Mouse (Mus musculus) lung, postnatal 36 days (tissue): ENCODE measurements at regions not wholly inside any gene's neighbourhood (a gene's known extent, or its start where the extent isn't known, plus 50 kb on each side); places are given as distances from the start of the nearest gene placed in this dataset.

Experiments used
- DNase-seq: peaks from one replicate; pipeline ENCODE4 v3.0.0; 2022; ENCODE audit warnings: mixed read lengths

- no peak for DNase-seq
Observed at GRCm38 (mm10) chr4:94188354-94188753, 368.0 kb upstream of the Gm10306 start.

- peak; percentile 36 for DNase-seq
Observed at GRCm38 (mm10) chr4:94188888-94189287, 367.5 kb upstream of the Gm10306 start.

- no peak for DNase-seq
Observed at GRCm38 (mm10) chr4:94190940-94191339, 365.4 kb upstream of the Gm10306 start.

- no peak for DNase-seq
Observed at GRCm38 (mm10) chr4:94216265-94216664, 340.1 kb upstream of the Gm10306 start.

GRCm38 (mm10) chr4:94235650-94236206 is 320.6 kb upstream of the Gm10306 start:
- no peak for DNase-seq

GRCm38 (mm10) chr4:94256026-94256425 is 300.3 kb upstream of the Gm10306 start:
- no peak for DNase-seq

- no peak for DNase-seq
Observed at GRCm38 (mm10) chr4:94261136-94261535, 295.2 kb upstream of the Gm10306 start.

GRCm38 (mm10) chr4:94281732-94282131 is 274.6 kb upstream of the Gm10306 start:
- no peak for DNase-seq

- no peak for DNase-seq
Observed at GRCm38 (mm10) chr4:94292150-94292549, 264.2 kb upstream of the Gm10306 start.

- no peak for DNase-seq
Observed at GRCm38 (mm10) chr4:94317298-94317697, 239.0 kb upstream of the Gm10306 start.

- no peak for DNase-seq
Observed at GRCm38 (mm10) chr4:94326759-94327158, 229.6 kb upstream of the Gm10306 start.

- no peak for DNase-seq
Observed at GRCm38 (mm10) chr4:94343331-94343730, 213.0 kb upstream of the Gm10306 start.

GRCm38 (mm10) chr4:94349273-94349672 is 207.1 kb upstream of the Gm10306 start:
- DNase-seq: no peak

- no peak for DNase-seq
Observed at GRCm38 (mm10) chr4:94356982-94357381, 199.4 kb upstream of the Gm10306 start.

- DNase-seq: no peak
Observed at GRCm38 (mm10) chr4:94360810-94361527, 195.4 kb upstream of the Gm10306 start.

- no peak for DNase-seq
Observed at GRCm38 (mm10) chr4:94361528-94362217, 194.7 kb upstream of the Gm10306 start.

GRCm38 (mm10) chr4:94365375-94365774 is 191.0 kb upstream of the Gm10306 start:
- DNase-seq: no peak

GRCm38 (mm10) chr4:94367174-94367573 is 189.2 kb upstream of the Gm10306 start:
- no peak for DNase-seq

- no peak for DNase-seq
Observed at GRCm38 (mm10) chr4:94370981-94371380, 185.4 kb upstream of the Gm10306 start.

GRCm38 (mm10) chr4:94376256-94376655 is 180.1 kb upstream of the Gm10306 start:
- no peak for DNase-seq

- DNase-seq: no peak
Observed at GRCm38 (mm10) chr4:94385703-94386102, 170.6 kb upstream of the Gm10306 start.

GRCm38 (mm10) chr4:94388317-94388716 is 168.0 kb upstream of the Gm10306 start:
- no peak for DNase-seq

- DNase-seq: no peak
Observed at GRCm38 (mm10) chr4:94394462-94394861, 161.9 kb upstream of the Gm10306 start.

GRCm38 (mm10) chr4:94397284-94397683 is 159.1 kb upstream of the Gm10306 start:
- no peak for DNase-seq
